Mouse (Mus musculus): ENCODE data around the gene Vmn1r119.
"Not testable (repeated sequence)": the region's sequence is repeated elsewhere in the genome, so short reads cannot be mapped to it uniquely, and the experiment has no call there.

Gene Vmn1r119

GRCm38 (mm10) chr7:21012355-21012754 lies at the start of gene Vmn1r119:
TSS of gene Vmn1r119 (minus strand) at chr7:21012455.
- DNase-seq: not testable (repeated sequence)

- DNase-seq: not testable (repeated sequence)
Measured at GRCm38 (mm10) chr7:21053684-21054083, 41.4 kb upstream of the Vmn1r119 start, which contains the start of gene Vmn1r120. TSS of gene Vmn1r120 (minus strand) at chr7:21053784.
